Mouse (Mus musculus) forelimb bud, embryonic 11.5 days (tissue): ENCODE measurements around the gene Stox2.
A peak's percentile ranks its signal among the peaks of the same experiment; 100 is the strongest.

ENCODE experiments used
- DNase-seq: peaks from one replicate; pipeline ENCODE4 v3.0.0-alpha.2; 2012; ENCODE audit warnings: low read depth, low spot score

Stox2 gene

GRCm38 (mm10) chr8:47354523-47355168 is 91.5 kb downstream of the Stox2 start:
- no peak for DNase-seq

DNA sequence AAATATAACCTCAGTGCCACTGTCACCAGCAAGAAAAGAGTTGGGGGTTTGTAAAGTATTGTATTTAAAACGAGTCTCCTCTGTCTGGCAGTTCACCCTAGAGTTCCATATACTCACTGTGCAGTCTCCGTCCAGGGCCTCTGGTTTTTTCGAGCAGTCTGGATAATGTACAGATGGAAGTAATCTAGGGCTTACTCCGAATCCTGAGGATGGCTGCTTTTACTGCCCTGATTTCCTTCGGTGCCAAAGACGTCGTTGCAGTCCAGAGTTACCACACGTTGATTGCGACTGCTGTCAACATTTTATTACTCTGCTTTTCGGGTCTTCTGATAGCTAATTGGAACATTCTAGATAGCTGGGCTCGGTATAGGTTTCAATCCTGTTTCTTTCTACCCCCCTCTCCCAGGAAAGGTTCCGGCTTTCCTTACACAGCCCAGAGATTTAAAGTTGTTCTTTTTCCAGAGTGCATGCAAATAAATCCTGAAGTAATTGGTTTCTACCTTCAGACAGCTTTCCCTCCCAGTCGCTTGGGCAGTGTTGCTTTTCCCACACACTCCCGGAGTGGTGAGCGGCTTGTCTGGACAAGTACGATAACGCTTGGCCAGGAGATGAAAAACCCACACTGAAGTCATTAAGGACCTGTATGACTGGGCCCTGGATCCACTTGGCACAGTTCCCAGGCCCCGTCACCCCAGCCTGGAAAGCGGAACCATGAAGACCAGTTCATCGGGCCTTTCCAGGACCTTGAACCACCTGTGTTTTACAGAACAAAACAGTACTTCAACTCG is 94.1 kb downstream of the Stox2 start:
- DNase-seq: peak; percentile 73

- DNase-seq: no peak
Observed at GRCm38 (mm10) chr8:47349082-47349481, 97.1 kb downstream of the Stox2 start.

GRCm38 (mm10) chr8:47347809-47348208 is 98.4 kb downstream of the Stox2 start:
- no peak for DNase-seq

GRCm38 (mm10) chr8:47345772-47346103 is 100.4 kb downstream of the Stox2 start:
- no peak for DNase-seq

GRCm38 (mm10) chr8:47345085-47345771 is 100.9 kb downstream of the Stox2 start:
- peak; percentile 56 for DNase-seq

DNA sequence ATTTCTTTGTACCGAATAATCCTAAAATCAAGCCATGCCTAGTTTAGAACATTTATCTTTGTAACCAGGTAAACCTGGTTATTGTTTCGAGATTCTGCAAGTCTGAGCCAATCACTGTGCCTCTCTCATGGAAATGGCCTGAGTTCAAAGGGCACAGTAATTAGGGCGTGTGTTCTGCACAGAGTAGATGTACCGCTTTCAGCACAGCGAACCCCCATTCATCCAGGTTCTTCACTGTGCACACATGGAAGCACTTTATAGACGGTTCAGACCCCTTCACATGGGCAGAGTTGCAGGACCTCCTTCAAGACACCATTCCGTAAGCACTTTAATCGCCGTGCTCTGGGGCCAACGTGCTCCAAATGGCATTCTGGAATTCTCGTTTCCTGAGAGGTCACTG is 104.7 kb downstream of the Stox2 start:
- DNase-seq: peak; percentile 54

- peak; percentile 53 for DNase-seq
Observed at GRCm38 (mm10) chr8:47338691-47339323, 107.4 kb downstream of the Stox2 start.

DNA sequence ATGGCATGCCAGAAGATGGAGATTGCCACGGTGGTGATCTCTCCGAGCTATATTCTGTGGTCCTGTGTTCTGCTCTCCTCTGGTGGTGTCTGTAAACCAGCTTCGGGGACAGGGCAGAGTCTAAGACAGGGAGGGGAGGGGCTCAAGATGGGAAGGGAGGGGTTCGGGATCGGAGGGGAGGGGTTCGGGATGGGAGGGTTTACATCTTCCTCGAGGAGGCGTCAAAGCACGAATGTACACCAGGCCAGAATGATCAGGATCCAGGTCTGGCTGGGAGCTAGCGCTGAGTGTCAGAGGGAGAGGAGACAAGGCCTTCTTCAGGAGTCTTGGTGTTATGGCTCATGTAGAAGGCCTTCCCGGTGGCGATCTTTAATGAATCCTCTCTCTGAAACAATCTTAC is 109.7 kb downstream of the Stox2 start:
- no peak for DNase-seq

DNA sequence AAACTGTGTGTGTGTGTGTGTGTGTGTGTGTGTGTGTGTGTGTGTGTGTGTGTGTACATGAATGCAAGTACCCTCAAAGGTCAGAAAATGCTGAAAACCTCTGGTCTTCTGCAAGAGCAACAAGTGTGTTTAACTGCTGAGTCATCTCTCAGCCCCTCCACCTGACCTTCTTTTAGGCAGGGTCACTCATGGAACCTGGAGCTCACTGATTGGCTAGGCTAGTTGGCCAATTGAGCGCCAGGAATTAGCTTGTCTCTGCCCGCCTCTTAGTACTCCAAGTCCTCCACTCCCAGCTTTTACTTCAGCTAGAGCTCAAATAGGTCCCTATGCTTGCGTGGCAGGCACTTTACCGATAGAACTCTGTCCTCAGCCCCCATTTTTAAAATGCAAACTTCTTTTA is 110.2 kb downstream of the Stox2 start:
- no peak for DNase-seq

- peak; percentile 61 for DNase-seq
Observed at GRCm38 (mm10) chr8:47334223-47334757, 111.9 kb downstream of the Stox2 start.

GRCm38 (mm10) chr8:47332941-47333340 is 113.2 kb downstream of the Stox2 start:
- no peak for DNase-seq

GRCm38 (mm10) chr8:47330982-47331381 is 115.2 kb downstream of the Stox2 start:
- DNase-seq: peak; percentile 55

GRCm38 (mm10) chr8:47326348-47326747 is 119.8 kb downstream of the Stox2 start:
- DNase-seq: no peak

DNA sequence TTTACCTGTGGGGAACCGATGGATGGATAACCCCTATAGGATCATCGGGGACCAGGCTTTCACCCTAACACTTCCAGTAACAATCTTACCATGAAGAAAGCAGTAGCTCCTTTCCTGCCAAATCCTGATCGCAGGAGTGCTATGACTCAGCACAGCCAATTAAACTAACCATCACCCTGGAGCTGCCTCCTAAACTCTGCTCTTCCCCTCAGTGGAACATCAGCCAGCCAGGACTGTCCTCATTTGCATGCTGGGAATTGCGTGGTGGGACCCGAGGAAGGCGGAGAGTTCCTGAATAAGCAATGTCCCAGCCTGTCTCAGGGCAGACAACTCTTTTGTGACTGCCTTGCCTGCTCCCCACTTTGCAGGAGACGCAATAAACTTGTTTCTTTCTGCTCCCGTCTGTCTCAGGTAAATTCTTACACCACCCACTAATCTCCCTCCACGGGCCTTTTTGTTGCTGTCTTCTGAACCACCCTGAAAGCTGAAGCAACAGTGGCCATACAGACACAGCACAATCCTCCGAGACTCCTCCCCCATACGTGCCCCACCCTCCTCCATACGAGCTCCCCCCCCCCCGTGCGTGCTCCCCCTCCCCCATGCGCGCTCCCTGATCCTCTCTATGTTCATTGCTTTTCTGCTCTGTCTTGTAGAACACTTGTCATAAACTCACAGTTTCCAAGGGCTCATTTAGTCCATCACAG is 121.9 kb downstream of the Stox2 start:
- no peak for DNase-seq

DNA sequence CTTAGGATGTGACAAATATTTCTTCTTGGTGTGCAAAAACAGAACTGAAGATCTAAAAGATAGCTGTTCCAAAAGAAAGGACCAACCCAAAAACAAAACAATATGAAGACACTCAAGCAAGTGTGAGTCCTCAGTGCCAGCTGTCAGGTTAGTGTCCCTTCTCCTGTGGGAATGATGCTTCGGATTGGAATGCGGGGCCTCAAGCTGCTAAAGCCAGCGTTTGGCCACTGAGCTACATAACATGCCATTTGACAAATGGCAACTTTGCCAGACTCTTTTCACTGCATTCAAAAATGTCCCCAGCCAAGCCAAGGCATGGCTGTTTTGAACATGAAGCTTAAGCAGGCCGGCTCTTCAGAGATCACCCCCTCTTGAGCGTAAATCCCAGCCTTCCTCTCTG is 124.9 kb downstream of the Stox2 start:
- no peak for DNase-seq

- DNase-seq: no peak
Observed at GRCm38 (mm10) chr8:47320707-47321106, 125.5 kb downstream of the Stox2 start.

DNA sequence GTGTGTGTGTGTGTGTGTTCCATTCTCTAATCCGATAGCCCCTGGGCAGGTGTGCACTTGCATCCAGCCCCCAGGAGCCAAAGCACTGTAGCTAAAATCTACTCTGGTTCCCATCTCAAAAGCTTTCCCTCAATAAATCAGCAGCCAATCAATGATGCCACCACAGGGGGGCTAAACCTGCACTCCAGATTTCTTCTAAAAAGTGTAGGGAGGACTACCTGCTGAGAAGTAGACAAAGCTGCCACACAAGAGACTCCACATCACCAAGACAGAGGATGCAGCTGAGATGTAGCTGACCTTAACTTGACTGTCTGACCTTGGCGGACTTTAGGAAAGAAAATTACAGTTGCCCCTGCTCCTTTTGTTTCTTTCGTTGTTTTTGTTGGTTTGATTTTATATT is 127.7 kb downstream of the Stox2 start:
- DNase-seq: no peak

DNA sequence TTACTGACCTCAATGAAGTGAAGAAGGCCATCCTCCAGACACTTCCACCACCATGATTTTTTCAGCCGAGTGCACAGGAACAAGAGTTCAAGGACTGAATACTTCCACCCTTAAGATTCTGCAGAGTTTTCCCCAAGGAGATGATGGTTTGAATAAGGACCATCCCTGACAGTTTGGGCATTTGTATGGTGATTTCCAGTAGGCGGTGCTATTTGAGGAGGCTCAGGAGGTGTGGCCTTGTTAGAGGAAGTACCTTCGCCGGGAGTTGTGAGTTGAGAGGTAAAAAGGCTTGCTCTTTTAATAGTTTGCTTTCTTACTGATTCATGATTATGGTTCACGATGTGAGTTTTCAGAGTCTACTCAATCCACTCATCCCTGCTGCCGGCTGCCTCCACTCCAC is 138.0 kb downstream of the Stox2 start:
- DNase-seq: no peak

GRCm38 (mm10) chr8:47306372-47306771 is 139.8 kb downstream of the Stox2 start:
- DNase-seq: no peak

GRCm38 (mm10) chr8:47305880-47306279 is 140.3 kb downstream of the Stox2 start:
- DNase-seq: no peak
